Mouse (Mus musculus): ENCODE data around the gene Slc35e3.

The Slc35e3 gene

DNA sequence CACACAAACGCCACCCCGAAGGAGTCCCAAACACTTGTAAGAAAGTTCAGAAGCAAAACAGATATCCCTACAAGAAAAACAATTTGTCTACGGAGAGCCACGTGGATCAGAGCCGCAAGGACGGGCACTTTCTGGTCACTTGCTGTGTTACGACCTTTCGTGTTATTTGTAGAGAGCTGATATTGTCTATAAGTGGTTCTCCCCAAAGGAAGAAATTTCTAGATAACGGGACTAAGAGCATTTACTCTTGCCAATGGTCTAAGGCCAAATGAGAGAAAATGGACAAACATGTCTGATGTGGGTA lies 62.5 kb downstream of the Slc35e3 start:
- DNase-seq (ENCODE audit: low spot score): no peak
